Mouse (Mus musculus): ENCODE measurements around the gene Fancg.

- TF ChIP-seq GATA1 (IDR thresholded peaks at IDR 0.05; ENCODE audit: borderline replicate concordance, low read length), result no peak
- no peak for TF ChIP-seq FLI1 (IDR thresholded peaks at IDR 0.05; ENCODE audit: low read length)
These were observed 35.0 kb upstream of the Fancg start for GRCm38 (mm10) chr4:43045285-43045658.

Measured in megakaryocyte, embryonic 14.5 days (primary cell).